Mouse (Mus musculus): ENCODE results near the gene Dusp14.

Dusp14 gene

DNA sequence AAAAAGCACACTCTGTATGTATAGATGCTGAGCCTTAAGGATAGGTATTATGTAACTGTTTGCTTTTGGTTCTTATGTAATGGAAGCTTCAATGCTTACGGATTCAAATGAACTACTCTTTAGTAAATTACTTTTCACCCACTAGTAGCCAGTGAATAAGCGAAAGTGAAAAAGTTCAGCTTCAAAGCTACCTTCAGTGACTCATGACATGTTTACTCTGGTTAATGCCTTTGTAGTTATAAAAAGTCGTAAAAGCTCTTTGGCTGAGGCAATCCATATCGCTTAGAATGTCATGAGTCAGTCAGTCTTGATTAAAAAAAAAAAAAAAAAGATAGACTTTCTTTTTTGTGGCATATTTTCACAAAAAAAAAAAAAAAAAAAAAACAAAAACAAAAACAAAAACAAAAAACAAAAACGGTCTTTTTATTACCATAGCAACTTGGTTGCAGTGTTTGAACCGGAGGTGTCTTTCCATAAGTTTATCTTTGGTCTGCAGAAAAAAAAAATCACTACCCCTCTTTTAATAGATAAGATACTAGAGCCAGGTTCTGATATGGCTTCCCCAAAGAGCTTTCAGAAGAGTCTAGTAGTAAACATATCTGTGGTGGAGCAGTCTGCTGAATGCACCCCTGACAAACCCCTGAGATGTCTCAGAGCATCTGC, 52.8 kb downstream of the Dusp14 start:
- no peak for DNase-seq

DNA sequence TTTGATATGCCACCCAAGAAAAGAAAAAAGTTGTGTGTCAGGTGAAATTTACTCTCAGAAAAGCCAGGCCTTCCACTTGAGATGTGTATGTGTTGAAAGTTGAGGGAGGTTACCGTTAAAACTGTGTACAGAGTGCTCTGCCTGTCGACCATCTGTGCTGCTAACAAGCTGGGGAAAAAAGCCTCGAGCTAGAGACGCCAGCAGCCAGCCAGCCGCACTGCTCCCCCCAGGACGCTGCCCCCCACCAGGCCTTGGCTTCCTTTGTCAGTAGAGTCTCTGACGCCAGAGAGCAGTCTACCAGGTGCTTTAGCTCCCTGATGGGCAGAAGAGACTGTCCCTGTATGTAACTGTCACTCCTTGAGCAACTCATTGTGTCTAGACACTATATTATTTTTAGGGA, 56.0 kb downstream of the Dusp14 start:
- DNase-seq: peak; percentile 42

DNA sequence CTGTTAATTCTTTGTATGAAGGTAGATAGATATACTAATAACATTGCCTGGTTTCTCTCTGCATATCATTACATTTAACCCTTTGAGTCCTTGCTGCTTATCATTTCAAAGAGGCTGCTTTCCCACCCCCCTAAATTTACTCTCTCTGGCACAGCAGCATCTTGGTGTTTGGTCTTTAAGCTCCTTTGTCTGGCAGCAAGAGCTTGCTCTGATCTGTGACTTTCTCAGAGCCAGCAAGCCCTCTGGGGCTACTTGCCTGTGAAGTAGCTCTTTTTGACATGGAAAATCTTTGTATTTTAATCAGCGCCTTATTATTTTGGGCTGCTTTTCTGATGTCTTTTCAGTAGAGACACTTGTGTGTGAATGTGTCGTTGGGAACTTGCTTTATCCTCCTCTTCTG, 57.5 kb downstream of the Dusp14 start:
- no peak for DNase-seq

DNA sequence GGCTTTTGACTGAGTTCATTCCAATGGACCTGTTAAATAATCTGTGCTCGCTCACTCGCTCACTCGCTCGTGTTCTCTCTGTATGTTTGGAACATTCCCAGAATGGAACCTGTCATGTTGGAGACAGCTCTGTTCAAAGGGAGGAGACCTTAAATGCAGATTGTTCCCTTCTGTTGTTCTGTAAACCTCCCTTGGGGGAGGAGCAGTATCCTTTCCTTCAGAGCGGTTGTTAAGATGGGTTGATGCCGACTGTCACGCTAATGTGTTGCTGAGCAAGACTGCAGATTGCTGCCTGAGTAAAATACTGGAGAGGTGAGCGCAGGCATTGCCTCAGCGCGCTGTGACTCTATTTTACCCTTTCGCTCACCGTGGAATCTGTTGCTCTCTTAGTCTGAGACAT, 58.0 kb downstream of the Dusp14 start:
- DNase-seq: peak; percentile 36

DNA sequence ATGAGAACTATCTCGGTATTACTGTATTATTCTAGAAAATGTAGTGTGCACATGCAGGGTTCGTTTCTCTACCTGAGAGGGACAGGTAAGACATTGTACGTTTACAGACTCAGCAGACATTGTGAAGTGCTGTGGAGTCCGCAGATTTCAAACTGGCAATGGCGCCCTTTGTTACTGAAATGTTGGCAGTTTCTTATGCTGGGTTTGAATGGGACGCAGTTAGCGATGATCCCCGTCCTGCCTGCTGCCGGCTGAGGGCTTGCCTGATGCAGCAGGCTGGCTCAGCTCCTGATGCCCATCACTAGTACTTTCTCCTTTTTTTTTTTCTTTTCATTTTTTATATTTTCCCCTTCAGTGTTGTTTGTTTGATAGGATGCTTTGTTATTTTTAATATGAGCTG, 58.6 kb downstream of the Dusp14 start:
- DNase-seq: no peak

DNA sequence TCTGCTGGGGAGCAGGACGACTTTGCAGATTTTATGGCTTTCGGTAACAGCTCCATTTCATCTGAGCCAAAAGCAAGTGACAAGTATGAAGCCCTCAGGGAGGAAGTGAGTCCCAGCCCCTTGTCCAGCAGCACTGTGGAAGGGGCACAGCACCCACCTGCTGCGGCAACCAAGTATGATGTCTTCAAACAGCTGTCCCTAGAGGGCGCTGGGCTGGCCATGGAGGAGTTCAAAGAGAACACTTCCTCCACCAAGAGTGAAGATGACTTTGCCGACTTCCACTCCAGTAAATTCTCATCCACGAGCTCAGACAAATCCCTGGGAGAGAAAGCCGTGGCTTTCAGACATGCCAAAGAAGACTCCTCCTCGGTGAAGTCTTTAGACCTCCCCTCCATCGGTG, 60.1 kb downstream of the Dusp14 start:
- no peak for DNase-seq

DNA sequence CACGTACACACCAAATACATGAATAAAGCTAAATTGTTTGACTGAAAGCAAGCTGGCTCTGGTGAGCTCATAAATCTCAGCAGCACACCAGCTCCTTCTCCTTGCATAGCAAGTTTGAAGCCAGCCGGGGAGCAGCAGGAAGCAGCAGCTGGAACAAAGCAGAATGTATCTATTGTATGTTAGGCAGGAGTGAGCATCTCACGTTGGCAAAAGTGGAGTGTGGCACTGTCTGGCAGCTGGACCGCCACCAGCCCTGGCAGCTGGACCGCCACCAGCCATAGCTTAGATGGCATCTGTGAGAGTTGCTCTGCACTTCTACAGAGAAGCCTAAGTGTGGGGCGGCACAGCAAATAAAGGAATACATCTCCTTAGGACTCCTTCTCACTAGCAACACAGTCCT, 65.1 kb downstream of the Dusp14 start:
- DNase-seq: peak; percentile 75

DNA sequence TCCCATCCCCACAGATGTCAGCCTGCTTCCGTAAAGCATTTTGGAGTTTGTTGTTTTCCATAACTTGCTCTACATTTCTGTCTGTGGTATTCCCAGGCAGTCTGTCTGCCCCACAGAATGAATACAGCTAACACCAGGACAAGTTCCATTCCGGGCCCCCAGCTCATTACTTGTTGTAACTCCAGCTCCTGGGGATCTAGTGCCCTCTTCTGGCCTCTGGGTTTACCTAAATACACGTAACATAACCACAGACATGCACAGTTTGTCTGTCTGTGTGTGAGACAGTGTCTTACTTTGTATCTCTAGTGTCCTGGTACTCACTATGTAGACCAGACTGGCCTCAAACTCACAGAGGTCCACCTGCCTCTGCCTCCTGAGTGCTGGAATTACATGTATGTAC, 67.8 kb downstream of the Dusp14 start:
- no peak for DNase-seq

DNA sequence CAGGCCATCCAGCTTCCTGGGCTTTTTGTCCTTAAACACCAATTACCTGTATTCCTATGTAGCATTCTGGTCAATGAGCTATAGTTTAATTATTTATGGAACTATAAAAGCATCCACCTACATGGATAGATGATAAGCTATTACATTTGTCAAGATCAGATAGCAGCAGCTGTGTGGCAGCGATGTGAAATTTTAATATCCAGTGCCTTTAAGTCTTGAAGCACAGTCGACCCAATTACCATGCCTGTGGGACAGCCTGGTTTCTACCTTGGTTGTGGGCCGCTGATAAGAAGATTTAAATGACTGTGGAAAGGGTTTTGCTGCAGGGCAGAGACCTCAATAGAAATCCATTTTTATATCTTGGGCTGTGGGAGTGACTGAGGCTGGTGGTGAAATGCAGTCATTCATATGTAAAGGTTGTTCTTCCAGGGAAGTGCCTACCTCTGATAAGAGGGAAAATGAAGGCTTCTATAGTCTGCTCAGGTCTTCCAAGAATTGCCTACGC, 69.6 kb downstream of the Dusp14 start:
- DNase-seq: no peak

DNA sequence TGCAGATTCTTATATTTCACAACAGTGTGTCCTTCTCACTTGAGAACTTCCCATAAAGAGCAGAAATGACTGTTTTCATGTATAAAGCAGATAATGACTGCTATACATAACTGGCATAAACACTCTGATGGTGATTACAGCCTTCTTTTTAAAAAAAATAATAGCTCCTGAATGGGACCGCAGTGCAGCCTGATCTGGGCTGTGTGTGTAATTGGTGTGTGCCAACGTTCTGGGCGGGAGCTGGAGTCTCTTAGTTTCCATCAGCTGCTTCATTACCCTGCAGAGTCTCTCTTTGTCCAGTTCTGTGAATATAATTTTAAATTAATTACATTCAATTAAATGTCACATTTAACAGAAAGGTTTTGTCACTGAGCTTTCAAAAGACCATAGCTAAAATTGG, 70.1 kb downstream of the Dusp14 start:
- DNase-seq: no peak

Data from layer of hippocampus, adult 9-11 months (tissue).